Mouse (Mus musculus): ENCODE results near the gene Rita1.
A peak's percentile ranks its signal among the peaks of the same experiment; 100 is the strongest.

Rita1 gene

GRCm38 (mm10) chr5:120627515-120628300, 15.3 kb upstream of the Rita1 start:
- no peak for DNase-seq (ENCODE audit: low spot score)

DNA sequence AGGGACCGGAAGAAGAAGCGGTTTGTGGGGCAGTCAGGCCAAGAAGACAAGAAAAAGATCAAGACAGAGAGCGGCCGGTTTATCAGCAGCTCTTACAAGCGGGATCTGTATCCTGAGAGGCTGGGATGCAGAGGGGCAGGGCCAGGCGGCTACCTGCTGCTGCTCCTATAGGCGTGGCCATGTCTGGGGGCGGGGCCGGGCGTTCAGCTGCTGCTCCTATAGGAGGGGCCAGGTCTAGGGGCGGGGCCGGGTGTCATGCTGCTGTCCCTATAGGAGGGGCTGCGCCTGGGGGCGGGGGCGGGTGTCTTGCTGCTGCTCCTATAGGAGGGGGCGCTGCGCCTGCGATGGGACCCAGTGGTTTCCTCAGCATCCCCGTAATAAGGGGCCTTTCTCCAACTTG, 14.0 kb upstream of the Rita1 start:
- DNase-seq (ENCODE audit: low spot score) = no peak

DNA sequence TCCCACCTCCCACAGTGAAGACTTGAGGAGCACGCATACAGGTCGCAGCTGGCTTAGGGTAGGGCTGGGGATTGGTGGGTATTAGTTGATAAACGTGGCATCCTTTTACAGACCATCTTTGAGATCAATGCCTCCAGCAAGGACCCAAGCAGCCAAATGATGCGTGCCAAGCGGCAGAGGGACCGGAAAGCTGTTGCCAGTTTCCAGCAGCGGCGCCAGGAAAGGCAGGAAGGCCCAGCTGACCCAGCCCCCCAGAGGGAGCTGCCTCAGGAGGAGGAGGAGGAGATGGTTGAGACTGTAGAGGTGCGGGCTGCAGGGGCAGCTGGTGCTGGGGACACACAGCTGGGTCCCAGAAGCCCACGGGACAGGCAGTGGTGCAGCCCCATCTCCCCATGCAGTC, 12.0 kb upstream of the Rita1 start:
- no peak for DNase-seq (ENCODE audit: low spot score)

- no peak for DNase-seq (ENCODE audit: low spot score)
These were observed 9.9 kb upstream of the Rita1 start for GRCm38 (mm10) chr5:120622198-120622851.

DNA sequence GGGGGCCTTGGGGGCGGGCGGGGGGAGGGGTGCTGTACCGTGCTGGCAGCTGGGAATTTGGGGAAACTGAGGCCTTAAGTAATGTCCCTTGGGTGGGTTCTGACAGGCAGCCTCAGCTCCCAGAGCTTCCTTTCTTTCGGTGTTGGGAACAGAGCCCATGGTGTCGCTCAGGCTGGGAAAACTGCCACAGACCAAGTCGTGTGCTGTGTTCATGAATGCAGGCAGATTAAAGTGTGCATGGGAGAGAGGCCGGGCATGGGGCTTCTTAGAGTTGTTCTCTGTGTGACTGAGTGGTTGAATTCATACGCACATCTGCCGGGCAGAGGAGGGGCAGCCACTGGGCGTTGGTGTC, 9.4 kb upstream of the Rita1 start:
- no peak for DNase-seq (ENCODE audit: low spot score)

DNA sequence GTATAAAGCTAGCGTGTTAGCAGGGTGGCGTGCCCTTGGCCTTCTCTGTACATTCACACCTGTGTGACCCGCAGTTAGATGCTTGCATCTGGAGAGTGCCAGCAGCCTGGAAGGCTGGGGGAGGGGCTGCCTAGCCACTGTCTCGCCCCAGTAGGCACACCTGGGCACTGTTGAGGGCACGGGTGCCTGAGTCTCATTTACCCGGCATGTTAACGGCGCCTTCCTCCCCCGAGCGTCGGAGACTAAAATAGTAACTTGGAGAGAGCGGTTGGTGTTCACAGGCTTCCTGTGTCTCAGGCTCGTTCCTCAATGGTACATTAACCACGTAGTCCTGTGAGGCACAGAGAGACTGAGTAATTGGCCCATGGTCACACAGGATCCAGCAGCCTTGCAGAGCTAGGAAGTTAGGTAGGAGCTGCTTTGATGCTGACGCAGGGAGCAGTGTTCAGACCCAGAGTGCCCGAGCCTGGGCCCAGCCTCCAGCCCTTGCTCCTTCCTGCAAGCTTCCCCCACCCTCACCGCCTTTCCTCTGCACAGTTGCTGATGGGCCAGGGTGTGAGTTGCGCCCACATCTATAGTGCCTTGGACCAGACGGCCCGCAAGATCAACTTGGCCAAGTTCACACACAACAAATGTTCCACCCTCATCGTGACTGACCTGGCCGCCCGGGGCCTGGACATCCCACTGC, 8.8 kb upstream of the Rita1 start:
- DNase-seq (ENCODE audit: low spot score) = no peak

- DNase-seq (ENCODE audit: low spot score) = peak; percentile 76
These were observed 8.1 kb upstream of the Rita1 start for GRCm38 (mm10) chr5:120620375-120621077.

DNA sequence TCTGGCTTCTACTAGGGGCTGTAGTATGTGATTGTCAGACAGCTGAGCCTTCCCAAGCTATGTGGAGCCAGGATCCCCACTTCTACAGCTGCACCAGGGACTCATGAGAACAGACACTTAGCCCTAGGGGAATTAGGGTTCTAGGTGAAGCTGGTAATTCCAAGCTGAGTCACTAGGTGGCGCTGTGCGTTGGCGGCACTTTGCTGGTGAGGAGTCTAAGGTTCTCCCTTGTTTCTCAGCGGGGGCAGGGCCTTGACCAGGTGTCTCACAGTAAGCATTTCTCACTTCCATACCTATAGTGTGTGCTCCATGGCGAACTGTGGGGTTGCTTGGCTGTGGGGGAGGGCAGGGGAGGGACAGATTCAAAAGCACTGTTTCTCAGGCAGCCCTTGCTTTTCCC, 6.8 kb upstream of the Rita1 start:
- no peak for DNase-seq (ENCODE audit: low spot score)

DNA sequence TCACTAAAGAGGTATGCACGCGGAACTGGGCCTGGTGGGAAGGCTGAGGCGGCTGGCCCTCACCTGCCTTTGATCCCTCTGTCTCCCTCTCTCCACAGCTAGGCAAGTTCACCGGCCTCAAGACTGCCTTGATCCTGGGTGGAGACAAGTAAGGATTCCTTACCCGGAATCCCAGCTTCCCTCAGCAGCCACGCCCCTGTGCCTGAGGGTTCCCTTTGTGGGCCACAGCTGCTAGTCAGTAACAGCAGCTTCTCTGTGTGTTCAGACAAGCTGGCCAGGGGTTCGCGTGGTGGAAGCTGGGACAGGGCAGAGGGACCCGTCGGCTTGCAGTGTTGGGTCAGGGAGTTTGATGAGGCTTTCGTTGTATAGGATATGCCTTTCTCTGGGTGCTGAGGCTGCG, 6.4 kb upstream of the Rita1 start:
- no peak for DNase-seq (ENCODE audit: low spot score)

- DNase-seq (ENCODE audit: low spot score) = no peak
These were observed 3.5 kb upstream of the Rita1 start for GRCm38 (mm10) chr5:120615903-120616302.

DNA sequence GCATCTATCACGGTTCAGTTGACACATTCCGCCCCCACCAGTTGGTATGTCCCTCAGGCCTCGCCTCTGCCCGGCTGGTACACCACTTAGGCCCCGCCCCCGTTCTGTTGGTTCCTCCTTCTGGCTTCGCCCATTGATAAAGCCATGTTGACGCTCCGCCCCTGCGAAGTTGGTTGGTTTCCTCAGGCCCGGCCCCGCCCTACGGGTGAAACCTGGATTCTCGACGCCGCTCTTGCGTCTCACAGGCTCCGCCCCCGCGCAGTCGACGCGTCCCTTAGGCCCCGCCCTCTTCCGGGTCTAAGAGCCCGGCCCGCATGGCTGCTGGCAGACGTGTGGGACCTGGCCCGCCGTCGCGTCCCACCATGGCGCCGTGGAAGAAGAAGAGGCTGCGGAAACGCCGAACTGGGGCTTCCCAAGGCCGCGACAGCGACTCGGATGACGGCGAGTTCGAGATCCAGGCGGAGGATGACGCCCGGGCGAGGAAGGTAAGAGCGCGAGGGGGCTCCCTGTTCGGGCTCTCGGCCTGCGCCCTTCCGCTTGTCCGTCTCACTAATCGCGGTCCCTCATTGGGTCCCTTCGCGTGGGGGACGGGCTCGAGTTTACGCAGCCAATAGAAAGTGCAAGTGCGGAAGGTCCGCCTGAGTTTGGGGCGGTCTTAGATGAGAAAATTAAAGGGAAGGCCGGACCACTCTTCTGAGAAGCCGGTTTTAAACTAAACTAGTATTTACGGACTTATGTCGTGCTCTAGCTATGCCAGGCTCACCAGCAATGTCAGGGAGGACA, 624 bp upstream of the Rita1 start:
- DNase-seq (ENCODE audit: low spot score) = peak; percentile 96

DNA sequence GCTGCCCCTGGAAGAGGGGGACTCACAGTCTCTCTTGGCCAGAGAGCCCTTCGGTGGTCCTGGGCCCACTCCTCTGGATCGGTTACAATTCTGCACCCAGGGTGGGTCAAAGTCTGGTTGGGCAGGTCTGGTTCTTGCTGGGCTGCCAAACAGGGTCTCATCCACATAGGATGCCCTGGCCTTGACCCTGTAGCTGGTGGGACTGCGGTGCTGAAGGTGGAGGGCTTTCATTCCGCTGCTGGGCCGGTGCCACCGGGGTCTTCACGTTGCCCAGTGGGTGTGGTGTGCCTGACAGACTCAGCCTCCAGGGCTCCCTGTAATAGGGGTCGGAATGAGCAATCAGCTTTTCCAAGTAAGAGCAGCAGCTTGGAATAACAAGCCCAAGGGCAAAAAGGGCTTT, 973 bp downstream of the Rita1 start:
- no peak for DNase-seq (ENCODE audit: low spot score)

GRCm38 (mm10) chr5:120610906-120611305, 1.5 kb downstream of the Rita1 start:
- DNase-seq (ENCODE audit: low spot score) = no peak

GRCm38 (mm10) chr5:120609246-120609775, 3.1 kb downstream of the Rita1 start:
- no peak for DNase-seq (ENCODE audit: low spot score)

GRCm38 (mm10) chr5:120607335-120607734, 5.1 kb downstream of the Rita1 start:
- DNase-seq (ENCODE audit: low spot score) = no peak

DNA sequence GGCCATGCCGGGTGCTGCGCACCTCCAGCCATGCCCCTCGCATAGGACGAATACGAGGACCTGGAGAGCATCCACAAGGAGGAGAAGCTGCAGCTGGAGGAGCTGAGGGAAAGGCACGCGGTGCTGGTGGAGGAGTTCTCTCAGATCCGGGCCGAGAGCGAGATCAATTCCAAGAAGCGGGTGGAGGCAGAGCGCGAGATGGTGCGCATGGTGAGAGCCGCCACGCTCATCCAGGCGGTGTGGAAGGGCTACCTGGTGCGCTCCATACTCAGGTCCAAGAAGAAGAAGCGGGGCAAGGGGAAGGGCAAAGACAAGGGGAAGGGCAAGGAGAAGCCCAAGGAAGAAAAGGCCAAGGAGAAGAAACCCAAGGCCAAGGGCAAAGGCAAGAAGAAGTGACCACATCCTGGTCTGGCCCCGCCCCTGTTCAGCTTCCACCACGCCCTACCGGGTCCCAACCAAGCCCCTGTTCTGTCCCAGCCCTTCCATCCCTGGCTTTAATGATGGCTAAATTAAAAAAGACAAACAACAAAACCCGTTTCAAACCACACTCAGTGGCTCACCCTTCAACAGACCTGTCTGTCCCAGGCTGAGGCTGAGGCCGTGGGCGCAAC, 5.7 kb downstream of the Rita1 start:
- DNase-seq (ENCODE audit: low spot score) = no peak

DNA sequence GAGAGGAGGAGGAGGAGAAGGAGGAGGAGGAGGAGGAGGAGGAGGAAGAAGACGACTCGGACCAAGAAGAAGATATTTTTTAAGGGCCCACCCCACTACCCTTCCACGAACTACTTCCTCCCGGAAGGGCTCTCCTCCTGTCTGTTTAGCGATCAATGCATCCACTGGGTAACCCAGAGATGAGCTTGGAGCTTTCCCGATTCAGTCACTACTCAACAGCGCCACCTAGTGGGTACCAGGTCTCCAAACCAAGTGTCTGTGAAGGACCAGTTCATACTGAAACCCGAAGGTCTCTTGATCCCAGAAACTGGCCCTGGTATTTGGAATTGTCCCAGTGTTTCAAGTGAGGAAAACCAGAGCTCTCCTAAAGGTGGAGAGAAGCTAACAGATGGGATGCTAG, 6.7 kb downstream of the Rita1 start:
- peak; percentile 76 for DNase-seq (ENCODE audit: low spot score)

GRCm38 (mm10) chr5:120605241-120605661, 7.1 kb downstream of the Rita1 start:
- DNase-seq (ENCODE audit: low spot score) = no peak

GRCm38 (mm10) chr5:120604839-120605238, 7.5 kb downstream of the Rita1 start:
- DNase-seq (ENCODE audit: low spot score) = peak; percentile 59

DNA sequence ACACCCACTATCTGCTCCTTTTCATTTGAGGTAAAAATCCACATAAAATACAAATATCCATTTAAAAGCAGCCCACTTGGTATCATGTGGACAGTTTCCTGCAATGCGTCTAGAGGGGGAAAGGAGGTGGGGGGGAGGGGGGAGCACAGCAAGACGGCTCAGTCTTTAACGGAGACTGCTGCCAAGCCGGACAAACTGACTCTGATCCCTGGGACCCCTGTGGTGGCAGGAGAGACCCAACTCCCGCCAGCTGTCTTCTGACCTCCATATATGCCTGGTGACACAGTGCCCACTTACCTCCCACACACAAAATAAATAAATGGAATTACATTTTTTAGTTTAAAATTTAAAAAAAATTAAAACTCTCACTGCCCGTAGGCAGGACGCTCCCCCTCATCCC, 8.9 kb downstream of the Rita1 start:
- no peak for DNase-seq (ENCODE audit: low spot score)

GRCm38 (mm10) chr5:120602210-120602609, 10.2 kb downstream of the Rita1 start:
- no peak for DNase-seq (ENCODE audit: low spot score)
